Mouse (Mus musculus) olfactory bulb, adult 2 months (tissue): ENCODE data around the gene 0610040J01Rik.

Source experiments
- CTCF ChIP-seq: fragments of 200-500 bp; IDR thresholded peaks from 2 replicates; pipeline ENCODE4 v1.5.1; 2012; ENCODE audit warnings: low read depth, mild to moderate bottlenecking, low read length, moderate library complexity; ENCODE audit not compliant: insufficient read depth
- POLR2A ChIP-seq: fragments of 200-500 bp; IDR thresholded peaks from 2 replicates; pipeline ENCODE4 v1.6.1; 2012; ENCODE audit warnings: mild to moderate bottlenecking, low read depth, low read length, moderate library complexity; ENCODE audit not compliant: insufficient read depth

DNA sequence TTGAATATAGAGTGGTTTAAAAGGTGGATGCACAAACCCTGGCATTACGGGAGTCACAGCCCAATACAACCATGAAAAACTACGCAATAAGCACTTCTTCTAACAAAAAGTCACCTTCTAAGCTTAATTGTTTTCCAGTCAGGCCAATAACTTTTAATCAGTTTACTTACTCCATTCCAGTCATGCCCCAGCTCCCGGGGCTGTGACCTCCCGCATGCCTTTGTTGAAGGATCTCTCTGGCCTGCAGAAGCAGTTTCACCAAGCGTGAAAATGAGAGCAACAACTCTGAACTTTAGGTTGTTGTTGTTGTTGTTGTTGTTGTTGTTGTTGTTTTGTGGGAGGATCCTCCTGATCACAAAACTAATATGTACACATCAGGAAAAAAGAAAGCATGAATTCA is 21.8 kb downstream of the 0610040J01Rik start:
- TF ChIP-seq CTCF (no peak), POLR2A (no peak)
